Mouse (Mus musculus) MEL (cell line): ENCODE results near the gene Afg3l1.

Experiments
- GATA1 ChIP-seq: IDR thresholded peaks from 2 replicates; pipeline ENCODE4 v1.6.1; 2011; ENCODE audit warnings: low read depth, low read length, improper control_type of control experiment
- MAX ChIP-seq: IDR thresholded peaks from 2 replicates; pipeline ENCODE4 v1.6.1; 2011; ENCODE audit warnings: low read length, improper control_type of control experiment
- MEF2A ChIP-seq: IDR thresholded peaks from 2 replicates; pipeline ENCODE4 v1.6.1; 2014; ENCODE audit warnings: low read depth, mild to moderate bottlenecking, inconsistent platforms, low read length, improper control_type of control experiment; ENCODE audit not compliant: poor library complexity, insufficient replicate concordance, severe bottlenecking; ENCODE audit errors: extremely low read depth
- NRF1 ChIP-seq: IDR thresholded peaks from 2 replicates; pipeline ENCODE4 v1.6.1; 2014; ENCODE audit warnings: low read depth, mild to moderate bottlenecking, inconsistent platforms, low read length, improper control_type of control experiment, moderate library complexity; ENCODE audit not compliant: poor library complexity, insufficient read depth, severe bottlenecking
- POLR2A ChIP-seq, 2 experiments: IDR thresholded peaks; 2 replicates each; pipeline ENCODE4 v1.6.1; 2011 to 2012; ENCODE audit warnings: low read length in 2 of 2, mild to moderate bottlenecking in 2 of 2, control low read depth in 1 of 2, improper control_type of control experiment in 1 of 2, low read depth in 1 of 2, moderate library complexity in 1 of 2; ENCODE audit not compliant: control insufficient read depth in 1 of 2, insufficient read depth in 1 of 2, poor library complexity in 1 of 2
- POLR2AphosphoS2 ChIP-seq: IDR thresholded peaks from 2 replicates; pipeline ENCODE4 v1.6.1; 2011; ENCODE audit warnings: low read length, improper control_type of control experiment
- SIN3A ChIP-seq: IDR thresholded peaks from 2 replicates; pipeline ENCODE4 v1.6.1; 2012; ENCODE audit warnings: low read length, improper control_type of control experiment, inconsistent platforms
- UBTF ChIP-seq: IDR thresholded peaks from 2 replicates; pipeline ENCODE4 v1.6.1; 2012; ENCODE audit warnings: low read depth, mild to moderate bottlenecking, inconsistent platforms, low read length, improper control_type of control experiment, moderate library complexity, borderline replicate concordance; ENCODE audit not compliant: insufficient read depth
- USF1 ChIP-seq: IDR thresholded peaks from 2 replicates; pipeline ENCODE4 v1.6.1; 2014; ENCODE audit warnings: low read depth, mild to moderate bottlenecking, inconsistent platforms, low read length, improper control_type of control experiment, moderate library complexity

- TF ChIP-seq NRF1 (no peak), GATA1 (no peak), MEF2A (no peak), SIN3A (no peak), USF1 (no peak), UBTF (no peak), POLR2A (IDR thresholded peaks at IDR 0.05; ENCODE audit: control insufficient read depth in 1 of 2, insufficient read depth in 1 of 2, low read depth in 1 of 2, low read length in 2 of 2, poor library complexity in 1 of 2) (no peak), MAX (no peak), POLR2AphosphoS2 (no peak)
Observed at GRCm38 (mm10) chr8:123527720-123528489, 50.2 kb downstream of the Afg3l1 start.
